Mouse (Mus musculus) megakaryocyte-erythroid progenitor cell, adult 5 weeks (primary cell): ENCODE results near the gene Zfp354b. TPM values are rescaled to one million over a fixed set of nuclear protein-coding genes. Genes with fewer than 3 reads are reported as not detected.

ENCODE experiments used
- polyA plus RNA-seq: library from polyadenylated mRNA; stranded (reverse); fragments of >175 nt; gene quantifications from 2 replicates; pipeline ENCODE4 v1.2.3, GENCODE M21; 2012

The Zfp354b gene
- polyA plus RNA-seq: 0.04 and 0.50 TPM in 2 replicates

GRCm38 (mm10) chr11:50931451-50931866, at the start of gene Zfp354b:
Gene Zfp354b (minus strand): TSS chr11:50931633.

GRCm38 (mm10) chr11:50966230-50966629, 34.8 kb upstream of the Zfp354b start, which contains the start of gene Olfr1378:
Gene Olfr1378 (plus strand): TSS chr11:50966530.

GRCm38 (mm10) chr11:50953665-50954064, 22.2 kb upstream of the Zfp354b start, which contains the start of gene Prop1:
Gene Prop1 (minus strand): TSS chr11:50953765.

GRCm38 (mm10) chr11:50943506-50943905, 12.1 kb upstream of the Zfp354b start, which contains the start of gene 4933414I15Rik:
Gene 4933414I15Rik (minus strand): TSS chr11:50943765.

GRCm38 (mm10) chr11:50915671-50916320, 15.6 kb downstream of the Zfp354b start, which contains the start of gene Zfp2:
Gene Zfp2 (minus strand): TSS chr11:50916165.

GRCm38 (mm10) chr11:50887390-50888128, 43.9 kb downstream of the Zfp354b start, which contains the start of gene Zfp454:
Gene Zfp454 (minus strand): TSS chr11:50887651.

Other genes starting within 250 kb of the Zfp354b start
- gene Zfp354c, start 103.9 kb downstream of the Zfp354b start, polyA plus RNA-seq: 0.41 and 2.2 TPM in 2 replicates
- 0.04 and 0.09 TPM in 2 replicates for gene Zfp879, start 90.1 kb downstream of the Zfp354b start, polyA plus RNA-seq
- gene Grm6, start 80.9 kb downstream of the Zfp354b start, polyA plus RNA-seq: 0.04 and 0.14 TPM in 2 replicates
- 0.49 TPM in 1 of 2 replicates, not detected in the other for gene Zfp454, start 44.0 kb downstream of the Zfp354b start, polyA plus RNA-seq
- 0.06 and 0.09 TPM in 2 replicates for gene Zfp2, start 15.5 kb downstream of the Zfp354b start, polyA plus RNA-seq
- gene 4933414I15Rik, start 12.1 kb upstream of the Zfp354b start, polyA plus RNA-seq: not detected in 2 replicates
- not detected in 2 replicates for gene Prop1, start 22.1 kb upstream of the Zfp354b start, polyA plus RNA-seq
- not detected in 2 replicates for gene Olfr1378, start 34.9 kb upstream of the Zfp354b start, polyA plus RNA-seq
- gene Olfr1377, start 50.3 kb upstream of the Zfp354b start, polyA plus RNA-seq: not detected in 2 replicates
- not detected in 2 replicates for gene Olfr51, start 72.0 kb upstream of the Zfp354b start, polyA plus RNA-seq
- not detected in 2 replicates for gene Olfr54, start 82.6 kb upstream of the Zfp354b start, polyA plus RNA-seq
- not detected in 2 replicates for gene Olfr1375, start 116.5 kb upstream of the Zfp354b start, polyA plus RNA-seq
- 0.01 TPM in 1 of 2 replicates, not detected in the other for gene Zfp354a, start 127.6 kb upstream of the Zfp354b start, polyA plus RNA-seq